Mouse (Mus musculus) heart, adult 2 months (tissue): Measurements from ENCODE around the gene Nlgn2. TPM values are rescaled to one million over a fixed set of nuclear protein-coding genes. Genes with fewer than 3 reads are reported as not detected.

Experiments used
- DNase-seq, 2 experiments: peaks; one replicate each; pipeline ENCODE4 v3.0.0; 2021
- H3K27ac ChIP-seq: fragments of 200-600 bp; 2 replicates; pipeline ENCODE4 v1.8.1; 2022
- H3K27me3 ChIP-seq: fragments of 200-500 bp; 2 replicates; pipeline ENCODE4 v1.6.1; 2012; ENCODE audit warnings: mild to moderate bottlenecking, low read length, inconsistent platforms, mixed read lengths; ENCODE audit not compliant: control insufficient read depth, insufficient read depth
- H3K36me3 ChIP-seq: fragments of 200-500 bp; 2 replicates; pipeline ENCODE4 v1.6.1; 2012; ENCODE audit warnings: low read length, inconsistent platforms; ENCODE audit not compliant: control insufficient read depth, insufficient read depth
- H3K4me1 ChIP-seq: fragments of 200-500 bp; 2 replicates; pipeline ENCODE4 v1.6.1; 2011; ENCODE audit warnings: low read length; ENCODE audit not compliant: control insufficient read depth, insufficient read depth
- H3K4me3 ChIP-seq: fragments of 200-600 bp; 2 replicates; pipeline ENCODE4 v1.8.1; 2022
- H3K79me2 ChIP-seq: fragments of 200-500 bp; replicated peaks from 2 replicates; pipeline ENCODE4 v1.6.1; 2012; ENCODE audit warnings: mild to moderate bottlenecking, inconsistent platforms, low read length, moderate library complexity, mixed read lengths; ENCODE audit not compliant: control insufficient read depth, insufficient read depth
- H3K9ac ChIP-seq: fragments of 200-500 bp; 2 replicates; pipeline ENCODE4 v1.6.1; 2012; ENCODE audit warnings: low read depth, mild to moderate bottlenecking, control low read depth, inconsistent platforms, low read length, mixed read lengths
- CTCF ChIP-seq: fragments of 200-600 bp; IDR thresholded peaks from 2 replicates; pipeline ENCODE4 v1.8.1; 2022; ENCODE audit warnings: antibody characterized with exemption, mild to moderate bottlenecking, moderate library complexity
- EP300 ChIP-seq: fragments of 200-500 bp; IDR thresholded peaks from 2 replicates; pipeline ENCODE4 v1.6.1; 2011; ENCODE audit warnings: low read depth, low read length, control low read depth; ENCODE audit not compliant: insufficient read depth
- POLR2A ChIP-seq: fragments of 200-500 bp; IDR thresholded peaks from 2 replicates; pipeline ENCODE4 v1.6.1; 2011; ENCODE audit warnings: mild to moderate bottlenecking, low read depth, low read length, control low read depth; ENCODE audit not compliant: insufficient read depth
- WGBS: fragments of 180-500 bp; shearing (Covaris S2); methylation state at CpG from one replicate; pipeline ENCODE4 v1.1.7; 2018; 5-methylcytosine and 5-hydroxymethylcytosine counted together
- intact Hi-C: fragments of 180-260 bp; cut with DNase I; formaldehyde crosslinking; loops from one replicate; pipeline ENCODE4 v1.15.1; 2025
- polyA plus RNA-seq: library from polyadenylated mRNA; depleted of rRNA; stranded (reverse); fragments of >200 nt; gene quantifications from 2 replicates; pipeline ENCODE4 v1.2.3, GENCODE M21; 2012
- total RNA-seq, 2 experiments: library from RNA; stranded (reverse); gene quantifications; 2 replicates each; pipeline ENCODE4 v1.2.3; 2021

Nlgn2 gene
- total and polyA plus RNA-seq, 3 experiments: 3.4 to 6.7 (median 5.0) TPM

DNA sequence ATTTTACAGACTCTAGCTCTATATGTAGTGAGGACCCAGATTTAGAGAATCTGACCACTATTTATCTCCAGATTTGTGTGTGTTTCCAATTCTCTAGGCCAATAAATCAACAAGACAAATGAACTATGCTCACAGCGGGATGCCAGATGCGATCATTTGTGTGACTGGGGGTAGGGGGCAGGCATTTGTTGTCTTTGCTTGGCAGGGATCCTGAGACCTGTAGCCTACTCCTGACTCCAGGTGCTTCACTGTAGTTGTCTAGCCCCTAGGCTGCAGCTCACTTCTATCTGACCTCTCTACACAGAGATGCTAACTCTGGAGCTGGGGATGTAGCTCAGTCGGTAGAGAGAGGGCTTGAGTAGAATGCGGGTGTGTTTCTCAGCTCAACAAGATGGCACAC, 55.8 kb downstream of the Nlgn2 start:
- H3K27me3 ChIP-seq: no peaks in the 10 kb centered on the region
- H3K36me3 ChIP-seq: no peaks in the 10 kb centered on the region
- no peak for DNase-seq
- H3K27ac ChIP-seq: no peak overlapping the region
- no peaks in the 10 kb centered on the region for H3K79me2 ChIP-seq
- intact Hi-C loops: no loop called here
- H3K4me1 ChIP-seq: peaks cover 1% of the 10 kb centered on the region; the same call in 1 of the 2 replicates
- TF ChIP-seq POLR2A: no peak
- TF ChIP-seq EP300: no peak
- TF ChIP-seq CTCF: no peak
- H3K9ac ChIP-seq: no peak overlapping the region
- H3K4me3 ChIP-seq: no peak overlapping the region
- 54% methylated on average over 4 of the region's 4 CpGs for WGBS

DNA sequence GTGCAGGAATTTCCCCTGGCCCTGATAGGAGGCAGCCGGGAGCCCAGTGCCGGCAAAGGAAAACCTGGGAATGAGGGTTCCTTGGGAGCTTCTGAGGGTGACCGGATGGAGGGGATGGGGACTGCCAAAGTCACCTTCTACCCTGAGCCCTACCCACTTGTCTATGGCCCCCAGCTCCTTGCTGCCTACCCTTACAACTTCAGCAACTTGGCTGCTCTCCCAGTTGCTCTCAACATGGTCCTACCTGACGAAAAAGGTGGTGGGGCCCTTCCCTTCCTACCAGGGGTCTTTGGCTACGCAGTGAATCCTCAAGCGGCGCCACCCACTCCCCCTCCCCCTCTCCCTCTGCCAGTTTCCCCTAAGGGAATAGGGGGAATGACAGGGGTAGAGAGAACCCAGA, 58.6 kb downstream of the Nlgn2 start:
- Histone ChIP-seq H3K9ac (no peak overlapping the region), H3K27ac (no peak overlapping the region), H3K27me3 (no peaks in the 10 kb centered on the region), H3K4me1 (no peaks in the 10 kb centered on the region), H3K79me2 (no peaks in the 10 kb centered on the region), H3K4me3 (no peak overlapping the region), H3K36me3 (no peaks in the 10 kb centered on the region)
- intact Hi-C loops: no loop called here
- WGBS: 67% methylated on average over 7 of the region's 7 CpGs
- no peak for DNase-seq
- TF ChIP-seq CTCF (no peak), POLR2A (no peak), EP300 (no peak)

DNA sequence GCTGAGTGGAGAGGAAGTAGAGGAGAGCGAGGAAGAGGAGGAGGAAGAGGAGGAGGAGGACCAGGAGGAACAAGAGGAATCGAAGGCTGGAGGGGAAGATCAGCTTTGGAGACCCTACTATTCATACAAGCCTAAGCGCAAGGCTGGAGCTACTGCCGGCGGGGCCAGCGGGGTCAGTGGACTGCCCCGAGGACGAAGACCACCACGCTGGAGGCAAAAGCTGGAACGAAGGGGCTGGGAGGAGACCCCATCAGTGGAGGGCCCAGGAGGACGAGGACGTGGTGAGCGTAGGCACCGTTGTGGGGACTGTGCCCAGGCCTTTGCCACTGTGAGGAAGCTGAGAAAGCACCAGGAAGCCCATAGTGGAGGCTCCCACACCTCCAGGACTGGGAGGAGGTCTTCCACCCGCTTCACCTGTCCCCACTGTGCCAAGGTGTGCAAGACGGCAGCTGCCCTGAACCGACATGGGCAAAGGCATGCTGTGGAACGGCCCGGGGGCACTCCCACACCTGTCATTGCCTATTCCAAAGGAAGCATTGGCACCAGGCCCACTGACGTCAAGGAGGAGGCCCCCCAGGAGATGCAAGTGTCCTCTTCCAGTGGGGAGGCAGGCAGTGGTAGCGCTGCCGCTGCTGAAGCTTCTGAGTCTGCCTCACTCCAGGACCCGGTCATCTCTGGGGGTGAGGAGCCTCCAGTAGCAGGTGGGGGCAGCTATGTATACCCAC, 59.2 kb downstream of the Nlgn2 start:
- no peaks in the 10 kb centered on the region for H3K4me1 ChIP-seq
- no peaks in the 10 kb centered on the region for H3K36me3 ChIP-seq
- no peak for DNase-seq
- intact Hi-C loops: no loop called here
- H3K4me3 ChIP-seq: no peak overlapping the region
- peaks cover under 1% of the 10 kb centered on the region; the same call in 1 of the 2 replicates for H3K79me2 ChIP-seq
- TF ChIP-seq CTCF (no peak), POLR2A (no peak), EP300 (no peak)
- no peak overlapping the region for H3K9ac ChIP-seq
- no peaks in the 10 kb centered on the region for H3K27me3 ChIP-seq
- H3K27ac ChIP-seq: no peak overlapping the region
- WGBS: 65% methylated on average over 23 of the region's 23 CpGs

DNA sequence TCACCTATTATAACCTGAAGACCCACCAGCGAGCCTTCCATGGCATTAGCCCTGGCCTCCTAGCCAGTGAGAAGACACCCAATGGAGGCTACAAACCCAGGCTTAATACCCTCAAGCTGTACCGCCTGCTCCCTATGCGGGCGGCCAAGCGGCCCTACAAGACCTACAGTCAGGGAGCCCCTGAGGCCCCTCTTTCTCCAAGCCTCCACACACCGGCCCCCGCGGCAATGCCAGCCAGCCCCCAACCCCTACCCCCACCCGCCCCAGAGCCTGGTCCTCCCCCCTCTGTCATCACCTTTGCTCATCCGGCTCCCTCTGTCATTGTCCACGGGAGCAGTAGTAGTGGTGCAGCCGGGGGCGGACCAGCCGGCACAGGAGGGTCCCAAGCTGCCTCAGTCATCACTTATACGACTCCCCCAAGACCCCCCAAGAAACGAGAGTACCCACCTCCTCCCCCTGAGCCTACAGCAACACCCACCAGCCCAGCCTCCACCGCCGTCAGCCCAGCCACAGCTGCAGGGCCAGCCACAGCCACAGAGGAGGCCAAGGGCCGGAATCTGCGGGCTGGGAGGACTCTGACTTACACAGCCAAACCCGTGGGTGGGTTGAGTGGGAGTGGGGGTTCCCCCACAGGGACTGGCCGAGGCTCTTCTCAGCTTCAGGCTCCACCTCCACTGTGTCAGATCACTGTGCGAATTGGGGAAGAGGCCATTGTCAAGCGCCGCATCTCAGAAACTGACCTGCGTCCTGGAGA, 59.9 kb downstream of the Nlgn2 start:
- DNase-seq: no peak
- intact Hi-C loops: no loop called here
- no peaks in the 10 kb centered on the region for H3K36me3 ChIP-seq
- no peak overlapping the region for H3K9ac ChIP-seq
- no peaks in the 10 kb centered on the region for H3K27me3 ChIP-seq
- H3K27ac ChIP-seq: no peak overlapping the region
- H3K79me2 ChIP-seq: peaks cover 5% of the 10 kb centered on the region; the same call in 1 of the 2 replicates
- 74% methylated on average over 26 of the region's 26 CpGs for WGBS
- H3K4me1 ChIP-seq: no peaks in the 10 kb centered on the region
- no peak overlapping the region for H3K4me3 ChIP-seq
- no peak for TF ChIP-seq EP300
- no peak for TF ChIP-seq CTCF
- no peak for TF ChIP-seq POLR2A

DNA sequence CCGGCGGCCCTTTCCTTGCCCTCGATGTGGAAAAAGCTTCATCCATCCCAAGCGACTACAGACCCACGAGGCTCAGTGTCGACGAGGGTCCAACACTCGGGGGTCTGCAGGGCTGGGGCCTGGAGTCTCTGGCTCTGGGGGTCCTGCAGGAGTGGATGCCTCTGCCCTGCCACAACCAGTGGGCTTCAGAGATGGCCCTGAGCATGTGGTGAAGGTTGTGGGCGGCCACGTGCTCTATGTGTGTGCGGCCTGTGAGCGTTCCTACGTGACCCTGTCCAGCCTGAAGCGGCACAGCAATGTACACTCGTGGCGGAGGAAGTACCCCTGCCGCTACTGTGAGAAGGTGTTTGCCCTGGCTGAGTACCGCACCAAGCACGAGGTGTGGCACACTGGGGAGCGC, 61.1 kb downstream of the Nlgn2 start:
- Histone ChIP-seq H3K27me3 (no peaks in the 10 kb centered on the region), H3K9ac (no peak overlapping the region), H3K4me1 (no peaks in the 10 kb centered on the region), H3K27ac (no peak overlapping the region), H3K36me3 (no peaks in the 10 kb centered on the region), H3K79me2 (peaks cover 5% of the 10 kb centered on the region; the same call in 1 of the 2 replicates), H3K4me3 (no peak overlapping the region)
- TF ChIP-seq EP300: no peak
- no peak for TF ChIP-seq CTCF
- TF ChIP-seq POLR2A: no peak
- DNase-seq: no peak
- intact Hi-C loops: no loop called here
- 89% methylated on average over 20 of the region's 20 CpGs for WGBS

DNA sequence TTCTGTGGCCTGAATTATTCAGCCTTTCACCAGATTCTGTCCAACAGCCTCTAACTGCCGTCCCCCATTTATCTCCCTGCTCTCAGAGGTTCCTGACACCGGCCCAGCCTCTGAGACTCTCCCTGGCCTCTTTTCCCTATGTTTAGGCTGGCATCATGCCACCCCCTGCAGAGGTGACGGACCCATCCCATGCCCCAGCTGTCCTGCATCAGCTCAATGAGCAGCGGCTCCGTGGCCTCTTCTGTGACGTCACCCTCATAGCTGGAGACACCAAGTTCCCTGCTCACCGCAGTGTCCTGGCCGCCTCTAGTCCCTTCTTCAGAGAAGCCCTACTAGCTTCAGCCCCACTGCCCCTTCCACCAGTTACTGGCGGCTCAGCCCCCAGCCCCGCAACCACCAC, 61.9 kb downstream of the Nlgn2 start:
- 68% methylated on average over 10 of the region's 10 CpGs for WGBS
- no peaks in the 10 kb centered on the region for H3K36me3 ChIP-seq
- intact Hi-C loops: no loop called here
- no peak for DNase-seq
- peaks cover 5% of the 10 kb centered on the region; the same call in 1 of the 2 replicates for H3K79me2 ChIP-seq
- no peak overlapping the region for H3K9ac ChIP-seq
- TF ChIP-seq EP300: no peak
- H3K4me3 ChIP-seq: no peak overlapping the region
- no peaks in the 10 kb centered on the region for H3K27me3 ChIP-seq
- no peak overlapping the region for H3K27ac ChIP-seq
- H3K4me1 ChIP-seq: no peaks in the 10 kb centered on the region
